Mouse (Mus musculus): ENCODE measurements around the gene Necap1.

- no peak for TF ChIP-seq CTCF (conservative IDR thresholded peaks at IDR 0.05; ENCODE audit: low read length)
- no peak for TF ChIP-seq NANOG (IDR thresholded peaks at IDR 0.05; ENCODE audit: borderline replicate concordance, low read length)
Observed at GRCm38 (mm10) chr6:122855955-122856354, 18.3 kb upstream of the Necap1 start, which contains the start of gene C3ar1.
